Mouse (Mus musculus): ENCODE measurements at regions not wholly inside any gene's neighbourhood (a gene's known extent, or its start where the extent isn't known, plus 50 kb on each side); places are given as distances from the start of the nearest gene placed in this dataset.

DNA sequence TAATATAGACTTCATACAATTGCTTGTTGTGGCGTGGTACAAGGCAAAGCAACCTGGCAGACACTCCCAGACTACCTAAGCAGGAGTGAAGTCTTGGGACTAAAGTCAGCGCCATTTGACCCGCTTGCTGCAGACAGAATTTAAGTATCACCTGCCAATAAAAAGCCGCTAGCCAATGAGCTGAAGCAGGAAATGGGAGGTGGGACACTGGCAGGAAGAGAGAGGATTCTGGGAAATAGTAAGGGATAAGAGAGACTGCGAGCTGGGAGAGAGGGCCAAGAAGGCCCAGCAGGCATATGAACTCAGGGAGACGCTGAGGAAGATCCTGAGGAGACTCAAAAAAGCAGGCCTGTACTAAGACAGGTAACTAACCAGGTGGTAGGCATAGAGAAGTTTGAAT is 102.0 kb upstream of the Slc22a12 start:
- peak; percentile 25 for DNase-seq (ENCODE audit: low spot score)

DNA sequence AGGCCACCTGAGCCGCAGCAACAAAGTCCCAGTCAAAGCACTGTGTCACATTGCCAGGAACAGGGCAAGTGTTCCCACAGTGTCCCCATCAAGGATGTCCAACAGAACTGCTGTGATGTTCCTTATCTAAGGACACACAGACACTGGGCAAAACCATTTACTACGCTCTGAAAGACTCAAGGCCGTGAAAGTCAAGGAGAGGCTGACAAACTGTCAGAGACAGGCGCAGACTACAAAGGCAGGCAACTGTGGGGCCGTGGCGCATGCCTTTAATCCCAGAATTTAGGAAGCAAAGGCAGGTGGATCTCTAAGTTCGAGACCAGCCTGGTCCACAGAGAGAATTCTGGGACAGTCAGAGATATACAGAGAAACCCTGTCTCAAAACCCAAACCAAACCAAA is 96.8 kb upstream of the Slc22a12 start:
- no peak for DNase-seq (ENCODE audit: low spot score)

DNA sequence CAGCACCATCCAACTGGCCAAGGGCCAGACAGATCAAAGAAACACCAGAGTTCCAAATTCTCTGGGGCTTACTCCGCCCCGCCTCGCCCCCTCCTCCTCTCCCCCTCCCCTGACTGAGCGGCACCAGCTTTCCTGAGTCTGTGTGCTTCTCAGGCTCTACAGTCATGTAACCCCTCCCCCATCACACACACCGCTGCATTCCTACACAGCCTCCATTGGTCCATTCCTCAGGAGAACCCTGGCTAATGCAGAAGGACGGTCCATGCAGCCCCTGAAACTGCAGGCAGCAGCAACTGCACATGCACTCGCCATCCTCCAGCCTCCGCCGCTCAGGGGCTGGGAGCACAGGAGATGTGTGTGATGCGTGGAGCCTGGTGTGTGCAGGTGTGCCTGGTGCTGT is 90.6 kb upstream of the Slc22a12 start:
- DNase-seq (ENCODE audit: low spot score) = no peak

DNA sequence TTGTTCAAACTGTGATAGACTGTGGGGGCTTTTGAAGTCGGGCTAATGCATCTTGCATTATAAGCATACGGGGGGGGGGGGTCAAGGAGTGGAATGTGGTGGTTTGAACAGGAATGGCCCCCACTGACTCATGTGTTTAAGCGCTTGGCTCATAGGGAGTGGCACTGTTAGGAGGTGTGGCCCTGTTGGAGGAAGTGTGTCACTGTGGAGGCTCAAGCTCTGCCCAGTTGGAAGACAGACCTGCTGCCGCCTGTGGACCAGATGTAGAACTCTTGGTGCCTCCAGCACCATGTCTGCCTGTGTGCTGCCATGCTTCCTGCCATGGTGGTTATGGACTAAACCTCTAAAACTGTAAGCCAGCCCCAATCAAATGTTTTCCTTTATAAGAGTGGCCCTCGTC is 89.0 kb upstream of the Slc22a12 start:
- no peak for DNase-seq (ENCODE audit: low spot score)

DNA sequence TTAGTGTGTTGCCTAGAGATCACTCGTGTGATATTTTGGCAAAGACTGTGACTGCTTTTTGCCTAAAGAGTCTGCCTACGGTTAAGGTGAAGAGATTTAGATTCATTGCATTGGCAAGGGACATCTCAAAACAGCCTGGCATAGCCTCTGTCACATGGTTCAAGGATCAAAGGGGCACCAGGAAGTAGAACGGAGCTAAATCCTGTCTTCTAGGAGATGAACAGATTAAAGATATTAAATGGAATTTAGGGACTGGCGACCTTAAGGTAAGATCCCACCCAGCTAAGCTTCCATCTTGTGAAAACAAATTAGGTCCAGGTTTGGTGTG is 87.7 kb upstream of the Slc22a12 start:
- DNase-seq (ENCODE audit: low spot score) = no peak

DNA sequence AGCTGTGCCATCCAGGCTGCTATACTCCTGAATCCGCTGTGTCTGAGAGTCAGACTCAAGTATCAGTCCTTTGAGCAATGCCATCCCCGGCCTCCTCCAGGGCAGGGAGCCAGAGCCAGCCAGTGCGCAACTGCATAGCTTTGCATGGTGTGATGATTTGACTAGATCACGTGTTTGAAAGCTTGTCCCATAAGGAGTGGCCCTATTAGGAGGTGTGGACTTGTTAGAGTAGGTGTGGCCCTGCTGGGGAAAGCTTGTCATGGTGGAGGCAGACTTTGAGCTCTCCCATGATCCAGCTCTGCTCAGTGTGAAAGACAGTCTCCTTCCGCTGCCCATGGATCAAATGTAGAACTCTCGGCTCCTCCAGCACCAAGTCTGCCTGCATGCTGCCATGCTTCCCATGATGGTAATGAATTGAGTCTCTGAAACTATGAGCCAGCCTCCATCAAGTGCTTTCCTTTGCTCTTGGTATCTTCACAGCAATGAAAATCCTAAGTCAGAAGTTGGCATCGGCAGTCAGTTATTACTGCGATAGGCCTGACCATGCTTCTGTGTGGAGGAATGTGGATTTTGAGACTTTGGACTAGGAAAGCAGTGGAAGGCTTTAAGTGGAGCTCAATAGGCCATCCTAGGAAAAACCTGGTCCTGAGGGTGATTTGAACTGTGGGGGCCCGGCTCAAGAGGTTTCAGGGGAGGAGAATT is 87.2 kb upstream of the Slc22a12 start:
- no peak for DNase-seq (ENCODE audit: low spot score)

DNA sequence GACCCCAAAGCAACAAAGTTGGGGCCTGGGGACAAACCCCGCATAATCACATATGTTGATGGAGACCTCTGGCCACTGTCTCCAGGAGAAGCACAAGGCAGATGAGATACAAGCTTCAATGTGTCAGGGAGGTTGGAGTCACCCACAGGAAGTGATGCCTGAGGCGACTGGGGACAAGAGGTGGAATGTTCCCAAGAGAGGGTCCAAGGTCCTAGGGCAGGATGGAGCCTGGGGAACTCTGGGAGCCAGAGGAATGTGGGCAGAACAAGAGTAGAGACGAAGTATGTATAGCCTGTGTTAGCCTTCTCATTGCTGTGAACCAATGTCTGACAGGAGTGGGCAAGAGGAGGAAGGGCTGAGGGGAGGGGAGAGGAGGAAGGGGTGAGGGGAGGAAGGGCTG is 82.7 kb upstream of the Slc22a12 start:
- no peak for DNase-seq (ENCODE audit: low spot score)

DNA sequence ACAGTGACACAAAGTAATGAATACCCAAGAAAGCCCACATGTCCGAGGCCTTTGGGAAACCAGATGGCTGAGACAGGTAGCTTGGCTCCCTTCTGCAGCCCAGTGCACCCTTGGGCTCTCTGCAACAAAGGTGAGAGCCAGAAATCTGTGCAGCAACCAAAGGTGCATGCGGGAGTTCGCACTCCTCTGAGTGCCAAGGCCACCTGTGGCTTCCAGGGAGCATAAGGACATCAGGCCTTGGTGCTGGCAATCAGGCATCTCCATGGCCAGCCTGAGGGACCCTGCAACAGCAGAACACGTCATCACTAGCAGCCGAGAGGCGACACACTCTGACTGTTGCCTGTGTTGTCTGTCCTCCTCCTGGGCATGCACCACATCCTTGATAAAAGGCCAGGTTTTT is 78.2 kb upstream of the Slc22a12 start:
- no peak for DNase-seq (ENCODE audit: low spot score)

DNA sequence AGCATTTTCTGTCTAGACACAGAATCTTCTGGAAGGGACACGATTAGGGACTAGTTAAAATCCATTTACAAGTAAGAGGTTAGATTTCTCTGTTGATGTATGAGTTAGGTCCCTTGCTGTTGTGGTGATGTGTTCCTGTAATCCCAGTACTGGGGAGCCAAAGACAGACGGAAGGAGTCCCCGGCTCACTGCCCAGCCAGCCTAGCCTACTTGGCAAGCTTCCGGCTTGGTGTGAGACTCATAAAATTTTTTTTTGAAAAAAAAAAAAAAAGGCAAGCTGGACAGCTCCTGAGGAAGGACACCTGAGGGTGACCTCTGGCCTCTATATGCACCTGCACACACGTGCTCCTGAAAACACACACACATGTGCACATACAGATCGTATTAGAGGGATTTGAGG is 76.7 kb upstream of the Slc22a12 start:
- DNase-seq (ENCODE audit: low spot score) = no peak

DNA sequence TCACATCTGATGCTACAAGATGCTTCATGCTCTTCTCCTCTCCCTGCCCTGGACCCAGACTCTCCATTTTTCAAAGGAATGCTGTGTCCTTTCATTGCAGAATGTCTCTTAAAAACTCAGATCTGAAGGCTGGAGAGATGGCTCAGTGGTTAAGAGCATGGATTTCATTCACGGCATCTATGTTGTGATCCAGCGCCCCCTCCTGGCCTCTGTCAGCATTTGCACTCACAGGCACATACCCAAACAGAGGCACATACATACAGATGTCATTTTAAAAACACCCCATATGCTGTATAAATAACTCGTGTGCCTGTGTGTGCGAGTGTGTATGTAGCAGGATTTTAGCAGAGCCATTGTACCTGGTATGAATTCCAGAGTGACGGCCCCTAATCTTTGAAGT is 73.8 kb upstream of the Slc22a12 start:
- no peak for DNase-seq (ENCODE audit: low spot score)

DNA sequence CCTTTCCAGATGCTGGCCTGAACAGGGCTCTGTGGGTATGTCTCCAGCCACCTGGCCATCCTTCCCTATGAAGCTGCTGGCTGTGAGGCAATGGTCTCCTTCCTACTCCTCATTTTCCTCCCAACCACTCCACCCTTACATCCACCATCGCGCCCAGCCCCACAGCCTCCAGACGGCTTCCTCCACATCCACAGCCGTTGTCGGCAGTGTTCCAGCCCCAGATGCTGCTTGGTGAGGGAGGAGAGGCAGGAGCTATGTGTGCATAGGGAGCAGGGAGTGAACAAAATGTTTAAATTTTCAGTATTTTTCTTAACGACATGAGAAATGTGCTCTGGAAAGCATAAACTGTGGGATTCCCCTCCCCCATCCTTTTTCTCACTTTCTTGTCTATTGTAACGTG is 69.6 kb upstream of the Slc22a12 start:
- DNase-seq (ENCODE audit: low spot score) = no peak

DNA sequence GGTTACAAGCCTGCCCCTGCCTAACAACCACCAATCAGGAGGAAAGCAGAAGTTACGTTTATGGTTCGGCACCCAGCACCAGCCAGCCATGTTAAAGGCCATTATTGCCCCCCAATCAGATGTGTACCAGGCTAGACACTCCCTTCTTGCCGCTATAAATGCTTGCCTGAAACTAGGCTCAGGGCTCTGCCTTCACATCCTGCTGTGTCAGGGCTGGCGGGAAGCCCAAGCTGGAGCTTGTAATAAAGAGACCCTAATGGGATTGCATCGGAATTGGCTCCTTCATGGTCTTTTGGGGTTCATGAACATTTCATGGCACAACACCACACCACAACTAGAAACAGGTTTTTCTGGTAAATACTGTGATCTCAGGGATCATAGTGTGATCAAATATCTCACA is 69.1 kb upstream of the Slc22a12 start:
- no peak for DNase-seq (ENCODE audit: low spot score)

DNA sequence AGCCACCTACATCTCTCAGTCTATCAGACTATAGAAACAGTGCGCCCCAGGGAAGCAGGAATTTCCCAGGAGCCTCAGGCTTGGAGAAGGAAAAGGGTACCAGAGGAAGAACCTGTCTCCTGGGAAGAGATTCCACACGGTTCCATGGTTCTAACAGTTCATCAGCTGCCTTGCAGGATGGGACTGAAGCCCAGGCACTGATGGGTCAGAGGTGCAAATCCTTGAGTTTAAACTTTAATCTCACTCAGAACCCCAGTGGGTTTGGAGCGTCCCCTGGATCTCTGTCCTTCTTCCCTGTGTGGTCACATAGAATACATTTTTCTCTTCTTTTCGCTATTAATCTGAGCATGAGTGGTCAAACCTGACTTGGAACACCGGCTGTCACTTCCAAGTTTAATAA is 67.9 kb upstream of the Slc22a12 start:
- DNase-seq (ENCODE audit: low spot score) = no peak

DNA sequence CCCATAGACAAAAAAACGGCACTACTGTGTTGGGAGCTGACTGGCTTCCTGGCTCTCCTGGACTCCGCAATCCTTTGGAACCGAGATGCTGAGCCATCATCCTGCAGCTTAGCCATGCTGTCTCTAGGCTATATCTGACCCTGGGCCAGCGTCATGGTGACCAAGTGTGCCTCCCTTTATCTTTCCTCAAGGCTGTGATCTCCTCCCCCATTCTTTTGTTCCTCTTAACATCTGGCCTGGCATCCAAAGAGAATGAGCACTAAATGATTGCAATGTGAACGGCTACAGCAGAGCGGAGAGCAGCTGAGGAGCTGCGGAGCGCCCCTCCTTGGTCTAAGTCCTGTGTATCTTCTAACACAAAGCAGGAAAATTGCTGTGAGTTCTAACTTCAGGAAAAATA is 67.2 kb upstream of the Slc22a12 start:
- no peak for DNase-seq (ENCODE audit: low spot score)

DNA sequence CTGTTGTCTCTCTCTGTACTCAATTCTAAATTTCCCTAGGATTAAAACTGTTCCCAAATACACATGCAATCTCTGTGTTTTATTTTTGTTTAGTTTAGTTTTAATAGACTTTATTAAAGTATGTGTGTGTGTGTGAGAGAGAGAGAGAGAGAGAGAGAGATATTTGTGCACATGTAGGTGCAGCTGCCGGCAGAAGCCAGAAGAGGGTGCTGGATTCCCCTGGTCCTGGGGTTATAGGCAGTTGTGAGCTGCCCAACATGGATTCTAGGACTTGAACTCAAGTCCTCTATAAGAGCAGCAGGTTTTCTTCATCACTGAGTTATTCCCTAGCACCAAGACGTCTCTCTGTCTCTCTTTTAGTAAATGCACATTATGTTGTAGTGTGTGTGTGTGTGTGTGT is 64.7 kb upstream of the Slc22a12 start:
- DNase-seq (ENCODE audit: low spot score) = no peak

DNA sequence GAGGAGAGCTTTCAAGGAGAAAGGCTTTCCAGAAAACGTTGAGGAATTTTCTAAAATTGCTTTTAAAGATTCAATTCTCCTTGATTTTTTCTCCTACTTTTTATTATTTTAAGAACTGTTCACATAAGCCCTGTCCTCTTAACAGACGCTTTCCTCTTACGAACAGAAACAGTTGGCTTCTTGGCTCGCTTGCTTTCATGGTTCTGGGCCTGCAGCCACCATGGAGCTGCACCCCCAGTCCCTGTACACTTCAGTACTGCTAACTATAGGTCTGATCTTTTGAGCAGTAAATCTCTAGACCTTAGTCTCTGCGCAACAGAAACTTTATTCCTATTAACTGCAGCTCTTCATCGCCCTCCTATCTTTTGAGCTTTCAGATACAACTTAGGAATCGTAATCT is 63.8 kb upstream of the Slc22a12 start:
- DNase-seq (ENCODE audit: low spot score) = no peak

DNA sequence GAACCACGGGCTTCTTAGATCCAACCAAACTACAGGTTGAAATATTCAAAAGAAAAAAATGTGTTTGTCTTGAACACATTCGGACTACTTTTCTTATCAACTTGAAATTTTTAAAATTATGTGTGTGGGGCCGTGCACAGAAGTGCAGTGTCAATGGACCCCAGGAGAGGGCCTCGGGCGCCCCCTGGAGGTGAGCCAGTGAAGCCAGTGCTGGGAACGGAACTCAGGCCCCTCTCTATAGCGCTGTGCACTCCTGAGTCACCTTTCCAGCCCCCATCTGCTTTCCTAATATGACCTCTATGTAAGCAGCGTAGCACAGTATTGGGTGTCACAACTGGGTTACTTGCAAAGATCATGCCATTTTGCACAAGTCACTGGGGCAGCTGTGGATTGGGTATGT is 61.9 kb upstream of the Slc22a12 start:
- DNase-seq (ENCODE audit: low spot score) = no peak

DNA sequence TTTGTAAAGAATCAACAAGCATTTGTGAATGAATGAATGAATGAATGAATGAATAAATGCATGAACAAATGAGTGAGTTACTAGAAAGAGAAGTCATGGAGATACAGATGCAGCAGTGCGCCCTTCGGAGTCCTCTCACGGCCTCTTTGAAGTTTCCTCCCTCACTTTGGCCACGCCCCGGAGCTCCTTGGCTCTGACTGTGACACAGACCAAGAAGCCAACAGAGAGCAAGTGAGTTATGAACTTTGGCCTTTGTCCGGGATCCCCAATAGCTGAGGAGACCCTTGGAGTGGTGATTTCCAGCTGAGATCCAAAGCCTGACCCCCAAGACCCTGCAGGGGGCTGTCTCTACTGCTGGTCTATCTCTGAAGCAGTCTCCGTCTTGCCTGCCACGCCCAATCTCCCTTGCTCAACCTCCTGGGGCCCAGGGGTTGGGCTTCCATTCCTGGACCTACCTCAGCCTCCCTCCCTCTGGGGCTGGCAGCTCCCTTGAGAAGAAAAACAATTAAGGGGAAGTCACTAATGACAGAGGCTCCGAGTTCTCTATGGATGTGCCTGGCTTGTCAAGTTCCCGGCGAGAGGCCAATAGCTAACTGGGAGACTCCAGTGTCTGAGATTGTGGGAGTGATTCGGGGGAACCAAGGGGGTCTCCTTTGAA is 58.2 kb upstream of the Slc22a12 start:
- DNase-seq (ENCODE audit: low spot score) = no peak

DNA sequence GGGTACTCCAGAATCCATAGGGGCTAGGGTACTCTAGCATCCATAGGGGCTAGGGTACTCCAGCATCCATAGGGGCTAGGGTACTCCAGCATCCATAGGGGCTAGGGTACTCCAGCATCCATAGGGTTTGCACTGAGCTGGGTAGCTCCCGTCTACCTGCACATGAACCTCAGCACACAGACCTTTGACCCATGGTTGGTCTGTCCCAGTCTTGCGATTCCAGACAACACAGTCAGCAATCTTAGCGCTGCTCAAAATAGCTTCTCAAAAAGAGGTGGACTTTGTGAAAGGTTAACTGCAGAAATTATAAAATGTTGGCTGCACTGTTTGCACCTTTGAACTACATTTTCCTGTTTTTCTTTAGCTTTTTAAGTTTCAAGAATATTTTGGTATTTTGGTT is 56.4 kb upstream of the Slc22a12 start:
- DNase-seq (ENCODE audit: low spot score) = no peak

DNA sequence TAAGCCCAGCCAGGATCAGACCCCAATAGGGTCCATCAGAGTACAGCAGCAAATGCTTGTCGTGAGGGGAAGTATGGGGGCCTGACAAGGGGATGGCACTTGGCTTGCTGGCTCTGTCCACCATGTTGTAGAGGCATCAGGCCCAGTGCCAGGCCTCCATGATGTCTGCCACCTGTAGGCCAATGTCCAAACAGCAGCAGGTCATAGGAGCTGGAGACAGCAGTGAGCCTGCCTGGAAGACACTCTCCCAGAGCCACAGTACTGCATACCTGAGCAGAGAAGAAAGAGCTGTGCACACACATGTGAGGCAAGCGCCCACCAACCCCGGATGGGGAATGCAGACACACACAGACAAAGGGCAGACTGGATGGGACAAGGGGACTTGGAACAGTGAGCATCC is 55.4 kb upstream of the Slc22a12 start:
- DNase-seq (ENCODE audit: low spot score) = no peak

DNA sequence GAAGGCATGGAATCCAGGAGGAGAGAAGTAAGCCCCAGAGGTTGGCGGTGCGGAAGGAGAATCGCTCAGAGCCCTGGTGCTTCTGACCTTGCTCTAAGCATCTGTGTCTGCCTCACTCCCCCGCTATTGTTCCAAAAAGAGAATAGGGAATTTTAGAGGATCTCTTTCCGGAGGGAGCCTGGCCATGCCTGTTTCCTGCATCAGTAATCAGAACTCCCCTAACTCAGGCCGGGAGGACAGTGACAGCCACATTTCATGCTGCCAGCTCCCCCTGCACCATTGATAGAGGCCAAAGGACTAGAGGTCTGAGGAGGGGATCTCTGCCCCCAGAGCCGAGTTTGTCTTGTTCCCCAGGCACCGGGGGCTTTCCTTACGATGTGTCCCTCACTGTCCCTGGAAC is 53.0 kb upstream of the Slc22a12 start:
- no peak for DNase-seq (ENCODE audit: low spot score)
